Mouse (Mus musculus) G1E (cell line): ENCODE measurements around the gene Atg2b. TPM values are rescaled to one million over a fixed set of nuclear protein-coding genes. Genes with fewer than 3 reads are reported as not detected.

ENCODE experiments used
- ATAC-seq: 2 replicates; pipeline ENCODE4 v1.8.0; 2016; ENCODE audit warnings: mild to moderate bottlenecking; ENCODE audit not compliant: insufficient number of reproducible peaks, poor library complexity, low FRiP score, severe bottlenecking; ENCODE audit errors: extremely low read depth
- DNase-seq: peaks from one replicate; pipeline ENCODE4 v3.0.0; 2012; ENCODE audit warnings: low spot score
- H3K27me3 ChIP-seq: 2 replicates; pipeline ENCODE4 v1.6.1; 2012; ENCODE audit warnings: mild to moderate bottlenecking, low read length, inconsistent platforms; ENCODE audit not compliant: insufficient read depth
- H3K36me3 ChIP-seq: replicated peaks from 2 replicates; pipeline ENCODE3; 2012; ENCODE audit warnings: mild to moderate bottlenecking, inconsistent platforms
- H3K4me1 ChIP-seq: 2 replicates; pipeline ENCODE4 v1.6.1; 2012; ENCODE audit warnings: low read depth, low read length, inconsistent platforms, mixed read lengths; ENCODE audit not compliant: insufficient read depth
- H3K4me3 ChIP-seq: 2 replicates; pipeline ENCODE4 v1.5.1; 2012; ENCODE audit warnings: low read depth, mild to moderate bottlenecking, inconsistent platforms, low read length, moderate library complexity, mixed read lengths
- H3K9me3 ChIP-seq: replicated peaks from 2 replicates; pipeline ENCODE4 v1.6.1; 2012; ENCODE audit warnings: inconsistent platforms
- CTCF ChIP-seq: IDR thresholded peaks from 2 replicates; pipeline ENCODE4 v1.5.1; 2012; ENCODE audit warnings: low read depth, low read length, inconsistent platforms, mixed read lengths
- GATA1 ChIP-seq: IDR thresholded peaks from 2 replicates; pipeline ENCODE4 v1.6.1; 2012; ENCODE audit warnings: borderline replicate concordance, low read length, inconsistent platforms, mixed read lengths
- GATA2 ChIP-seq: IDR thresholded peaks from 2 replicates; pipeline ENCODE4 v1.6.1; 2012; ENCODE audit warnings: low read depth, low read length, inconsistent platforms, borderline replicate concordance
- POLR2AphosphoS5 ChIP-seq: IDR thresholded peaks from 2 replicates; pipeline ENCODE4 v1.6.1; 2012; ENCODE audit warnings: low read depth, low read length, inconsistent platforms; ENCODE audit not compliant: insufficient replicate concordance
- TAL1 ChIP-seq: conservative IDR thresholded peaks from 2 replicates; pipeline ENCODE4 v1.6.1; 2012; ENCODE audit warnings: low read depth, low read length, inconsistent platforms, mixed read lengths
- polyA plus RNA-seq: library from polyadenylated mRNA; stranded (reverse); fragments of >175 nt; gene quantifications from 2 replicates; pipeline ENCODE4 v1.2.3, GENCODE M21; 2012
- total RNA-seq, 2 experiments: library from RNA; stranded (forward) in 1 of 2; stranded (reverse) in 1 of 2; fragments of 200-1000 nt in 1 of 2; fragments of >200 nt in 1 of 2; fragmentation: Nextera tagmentation in 1 of 2; gene quantifications; 2 replicates each; pipeline ENCODE4 v1.2.3; 2014 to 2017

Atg2b gene
- total and polyA plus RNA-seq, 3 experiments, result 22.0 to 128 (median 62.0) TPM

DNA sequence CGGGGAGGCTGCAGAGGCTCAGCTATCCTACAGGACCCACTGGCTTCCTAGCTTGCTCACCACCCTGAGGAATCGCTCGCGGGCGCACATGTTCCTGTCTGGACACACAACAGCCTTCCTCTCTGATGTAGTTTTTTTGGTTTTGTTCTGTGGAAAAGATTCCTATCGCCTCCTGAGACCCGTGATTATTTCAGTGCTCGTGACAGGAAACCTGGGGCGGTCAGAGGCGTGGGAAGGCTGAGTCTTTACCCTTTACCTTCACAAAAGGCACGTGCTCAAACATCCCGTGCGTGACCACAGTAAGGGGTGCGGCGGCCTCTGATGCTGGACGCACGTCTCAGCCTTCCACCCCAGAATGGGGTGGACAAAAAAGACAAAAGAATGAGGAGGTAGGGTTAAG, 104.5 kb downstream of the Atg2b start:
- ATAC-seq (no peak), DNase-seq (no peak)
- H3K27me3 ChIP-seq, result no peaks in the 10 kb centered on the region
- no peaks in the 10 kb centered on the region for H3K9me3 ChIP-seq
- no peak overlapping the region for H3K4me3 ChIP-seq
- H3K4me1 ChIP-seq, result peaks cover 21% of the 10 kb centered on the region
- TF ChIP-seq TAL1 (no peak), GATA2 (no peak), CTCF (no peak), POLR2AphosphoS5 (no peak), GATA1 (no peak)
- no peaks in the 10 kb centered on the region for H3K36me3 ChIP-seq

GRCm38 (mm10) chr12:105574356-105574755, 110.7 kb downstream of the Atg2b start:
- DNase-seq, result no peak
- no peak for TF ChIP-seq TAL1
- no peak for TF ChIP-seq GATA1
- no peak for TF ChIP-seq CTCF
- TF ChIP-seq GATA2, result no peak
- TF ChIP-seq POLR2AphosphoS5, result no peak

GRCm38 (mm10) chr12:105572622-105573021, 112.4 kb downstream of the Atg2b start:
- ATAC-seq (no peak), DNase-seq (no peak)
- H3K4me1 ChIP-seq, result no peaks in the 10 kb centered on the region
- no peaks in the 10 kb centered on the region; the same call in 1 of the 2 replicates for H3K27me3 ChIP-seq
- no peak overlapping the region for H3K4me3 ChIP-seq
- H3K36me3 ChIP-seq, result no peaks in the 10 kb centered on the region
- H3K9me3 ChIP-seq, result no peaks in the 10 kb centered on the region
- TF ChIP-seq TAL1 (no peak), POLR2AphosphoS5 (no peak), GATA2 (no peak), GATA1 (no peak), CTCF (no peak)

More at GRCm38 (mm10) chr12:105574356-105574755, 110.7 kb downstream of the Atg2b start:
- H3K4me1 ChIP-seq, result no peaks in the 10 kb centered on the region
- no peak overlapping the region for H3K4me3 ChIP-seq
- no peak for ATAC-seq
- no peaks in the 10 kb centered on the region for H3K36me3 ChIP-seq
- H3K9me3 ChIP-seq, result no peaks in the 10 kb centered on the region
- no peaks in the 10 kb centered on the region; the same call in 1 of the 2 replicates for H3K27me3 ChIP-seq

DNA sequence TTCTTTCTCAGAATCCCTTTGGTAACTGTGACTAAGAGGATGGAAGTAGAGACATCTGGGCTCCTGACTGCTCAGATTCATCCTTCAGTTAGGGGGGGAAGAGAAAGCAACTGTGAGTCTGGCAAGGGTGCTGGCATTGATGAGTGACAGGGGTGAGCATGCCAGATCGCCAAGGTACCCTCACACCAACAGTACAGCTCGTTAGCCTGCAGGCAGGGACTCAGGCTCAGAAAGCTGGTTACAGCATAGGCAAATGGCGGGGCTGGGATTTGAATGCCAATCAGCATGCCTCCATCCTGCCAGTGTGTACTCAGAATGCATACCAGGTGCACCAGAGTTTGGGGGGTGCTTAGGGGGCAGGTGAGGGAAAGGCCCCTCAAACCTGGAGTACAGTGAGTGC, 113.1 kb downstream of the Atg2b start:
- no peak for DNase-seq
- Histone ChIP-seq H3K4me3 (no peak overlapping the region), H3K36me3 (no peaks in the 10 kb centered on the region), H3K4me1 (no peaks in the 10 kb centered on the region), H3K27me3 (no peaks in the 10 kb centered on the region; the same call in 1 of the 2 replicates), H3K9me3 (peaks cover 3% of the 10 kb centered on the region; the same call in 1 of the 2 replicates)
- no peak for ATAC-seq
- no peak for TF ChIP-seq TAL1
- TF ChIP-seq POLR2AphosphoS5, result no peak
- no peak for TF ChIP-seq GATA1
- no peak for TF ChIP-seq GATA2
- no peak for TF ChIP-seq CTCF

Other genes starting within 250 kb of the Atg2b start
- not detected in 2 replicates for gene D430019H16Rik, start 231.4 kb downstream of the Atg2b start, total RNA-seq (2014; fragmentation: Nextera tagmentation)
- 0.05 TPM in 1 of 2 replicates, not detected in the other for gene D430019H16Rik, start 231.4 kb downstream of the Atg2b start, total RNA-seq (2017)
- not detected in 2 replicates for gene D430019H16Rik, start 231.4 kb downstream of the Atg2b start, polyA plus RNA-seq
- gene Bdkrb2, start 122.0 kb downstream of the Atg2b start, total RNA-seq (2014; fragmentation: Nextera tagmentation), result not detected in 2 replicates
- 0.05 and 0.06 TPM in 2 replicates for gene Bdkrb2, start 122.0 kb downstream of the Atg2b start, total RNA-seq (2017)
- gene Bdkrb2, start 122.0 kb downstream of the Atg2b start, polyA plus RNA-seq, result 0.01 TPM in 1 of 2 replicates, not detected in the other
- gene Bdkrb1, start 82.1 kb downstream of the Atg2b start, total RNA-seq (2014; fragmentation: Nextera tagmentation), result not detected in 2 replicates
- not detected in 2 replicates for gene Bdkrb1, start 82.1 kb downstream of the Atg2b start, total RNA-seq (2017)
- gene Bdkrb1, start 82.1 kb downstream of the Atg2b start, polyA plus RNA-seq, result not detected in 2 replicates
- 34.6 and 37.2 TPM in 2 replicates for gene Gskip, start 382 bp downstream of the Atg2b start, total RNA-seq (2014; fragmentation: Nextera tagmentation)
- 37.2 and 38.9 TPM in 2 replicates for gene Gskip, start 382 bp downstream of the Atg2b start, total RNA-seq (2017)
- gene Gskip, start 382 bp downstream of the Atg2b start, polyA plus RNA-seq, result 2.9 and 3.3 TPM in 2 replicates
- gene Ak7, start 20.8 kb upstream of the Atg2b start, total RNA-seq (2014; fragmentation: Nextera tagmentation), result 1.4 and 3.7 TPM in 2 replicates
- gene Ak7, start 20.8 kb upstream of the Atg2b start, total RNA-seq (2017), result 0.23 and 0.44 TPM in 2 replicates
- gene Ak7, start 20.8 kb upstream of the Atg2b start, polyA plus RNA-seq, result 0.18 and 0.19 TPM in 2 replicates
- 625 and 650 TPM in 2 replicates for gene Papola, start 99.5 kb upstream of the Atg2b start, total RNA-seq (2014; fragmentation: Nextera tagmentation)
- gene Papola, start 99.5 kb upstream of the Atg2b start, total RNA-seq (2017), result 232 and 258 TPM in 2 replicates
- gene Papola, start 99.5 kb upstream of the Atg2b start, polyA plus RNA-seq, result 661 and 673 TPM in 2 replicates